Mouse (Mus musculus) T-helper 1 cell (primary cell): ENCODE data around the gene Ippk.

Source experiments
- in situ Hi-C: fragments of 300-600 bp; cut with MboI, MseI; formaldehyde crosslinking; loops from one replicate; pipeline ENCODE4 v1.15.1; 2025; ENCODE audit warnings: high pct_unique_total_duplicates

Gene Ippk

GRCm38 (mm10) chr13:49428042-49428675 lies 7.1 kb downstream of the Ippk start:
- in situ Hi-C loops = loop anchor here (10.0 kb wide), 1 partner anchor 227 kb away; the partner anchor contains the start of genes Cenpp and Nol8

- in situ Hi-C loops = no loop called here
Observed at GRCm38 (mm10) chr13:49430529-49430928, 9.5 kb downstream of the Ippk start.

- in situ Hi-C loops = no loop called here
Observed at GRCm38 (mm10) chr13:49433268-49434029, 12.4 kb downstream of the Ippk start.

- in situ Hi-C loops = no loop called here
Observed at GRCm38 (mm10) chr13:49435745-49436144, 14.7 kb downstream of the Ippk start.

- in situ Hi-C loops = no loop called here
Observed at GRCm38 (mm10) chr13:49436170-49436569, 15.1 kb downstream of the Ippk start.

- in situ Hi-C loops = no loop called here
Observed at GRCm38 (mm10) chr13:49444451-49444850, 23.4 kb downstream of the Ippk start.

GRCm38 (mm10) chr13:49449318-49449749 lies 28.3 kb downstream of the Ippk start:
- in situ Hi-C loops = no loop called here

GRCm38 (mm10) chr13:49460276-49460675 lies 39.2 kb downstream of the Ippk start:
- in situ Hi-C loops = loop anchor here (10.0 kb wide), 1 partner anchor 185 kb away; no protein-coding TSS in a partner anchor

GRCm38 (mm10) chr13:49460692-49461414 lies 39.8 kb downstream of the Ippk start:
- in situ Hi-C loops = loop anchor here (10.0 kb wide), 1 partner anchor 184 kb away; no protein-coding TSS in a partner anchor

- in situ Hi-C loops = loop anchor here (10.0 kb wide), 1 partner anchor 183 kb away; no protein-coding TSS in a partner anchor
Observed at GRCm38 (mm10) chr13:49461458-49462132, 40.5 kb downstream of the Ippk start.

GRCm38 (mm10) chr13:49462921-49463320 lies 41.9 kb downstream of the Ippk start:
- in situ Hi-C loops = loop anchor here (10.0 kb wide), 1 partner anchor 182 kb away; no protein-coding TSS in a partner anchor

- in situ Hi-C loops = loop anchor here (10.0 kb wide), 1 partner anchor 179 kb away; no protein-coding TSS in a partner anchor
Observed at GRCm38 (mm10) chr13:49465875-49466274, 44.8 kb downstream of the Ippk start.

GRCm38 (mm10) chr13:49466393-49467075 lies 45.5 kb downstream of the Ippk start:
- in situ Hi-C loops = loop anchor here (10.0 kb wide), 1 partner anchor 178 kb away; no protein-coding TSS in a partner anchor

- in situ Hi-C loops = loop anchor here (10.0 kb wide), 1 partner anchor 177 kb away; no protein-coding TSS in a partner anchor
Observed at GRCm38 (mm10) chr13:49467585-49467984, 46.5 kb downstream of the Ippk start.

GRCm38 (mm10) chr13:49469002-49469401 lies 48.0 kb downstream of the Ippk start:
- in situ Hi-C loops = loop anchor here (10.0 kb wide), 1 partner anchor 176 kb away; no protein-coding TSS in a partner anchor

GRCm38 (mm10) chr13:49470319-49470718 lies 49.3 kb downstream of the Ippk start:
- in situ Hi-C loops = no loop called here

- in situ Hi-C loops = no loop called here
Observed at GRCm38 (mm10) chr13:49470806-49471205, 49.8 kb downstream of the Ippk start.

- in situ Hi-C loops = no loop called here
Observed at GRCm38 (mm10) chr13:49471981-49472675, 51.1 kb downstream of the Ippk start.

- in situ Hi-C loops = no loop called here
Observed at GRCm38 (mm10) chr13:49472676-49473005, 51.6 kb downstream of the Ippk start.

GRCm38 (mm10) chr13:49477887-49478286 lies 56.8 kb downstream of the Ippk start:
- in situ Hi-C loops = no loop called here
